Mouse (Mus musculus) testis, adult 2 months (tissue): ENCODE measurements around the gene Ankrd35. TPM values are rescaled to one million over a fixed set of nuclear protein-coding genes. Genes with fewer than 3 reads are reported as not detected.

Experiments used
- H3K27ac ChIP-seq: fragments of 200-500 bp; 2 replicates; pipeline ENCODE4 v1.5.1; 2012; ENCODE audit warnings: low read depth, low read length; ENCODE audit not compliant: control insufficient read depth, insufficient read depth
- H3K27me3 ChIP-seq: fragments of 200-500 bp; 2 replicates; pipeline ENCODE4 v1.6.1; 2012; ENCODE audit warnings: mild to moderate bottlenecking, low read length, moderate library complexity; ENCODE audit not compliant: control insufficient read depth, insufficient read depth
- H3K36me3 ChIP-seq: fragments of 200-500 bp; 2 replicates; pipeline ENCODE4 v1.6.1; 2012; ENCODE audit warnings: mild to moderate bottlenecking, low read length; ENCODE audit not compliant: control insufficient read depth, insufficient read depth
- H3K4me1 ChIP-seq: fragments of 200-500 bp; 2 replicates; pipeline ENCODE4 v1.6.1; 2012; ENCODE audit warnings: low read length; ENCODE audit not compliant: control insufficient read depth, insufficient read depth
- H3K4me3 ChIP-seq: fragments of 200-500 bp; 2 replicates; pipeline ENCODE4 v1.5.1; 2012; ENCODE audit warnings: low read depth, mild to moderate bottlenecking, low read length, moderate library complexity, mixed read lengths; ENCODE audit not compliant: control insufficient read depth
- CTCF ChIP-seq: fragments of 200-500 bp; IDR thresholded peaks from 2 replicates; pipeline ENCODE4 v1.5.1; 2012; ENCODE audit warnings: low read depth, mild to moderate bottlenecking, inconsistent platforms, low read length, moderate library complexity; ENCODE audit not compliant: control insufficient read depth, insufficient read depth, insufficient replicate concordance
- POLR2A ChIP-seq: fragments of 200-500 bp; IDR thresholded peaks from 2 replicates; pipeline ENCODE4 v1.6.1; 2012; ENCODE audit warnings: low read depth, mild to moderate bottlenecking, inconsistent platforms, low read length, moderate library complexity; ENCODE audit not compliant: control insufficient read depth
- polyA plus RNA-seq: library from polyadenylated mRNA; depleted of rRNA; stranded (reverse); fragments of >200 nt; gene quantifications from 2 replicates; pipeline ENCODE4 v1.2.3, GENCODE M21; 2012

Ankrd35 gene
- polyA plus RNA-seq, 1 experiment: 0.52 TPM

DNA sequence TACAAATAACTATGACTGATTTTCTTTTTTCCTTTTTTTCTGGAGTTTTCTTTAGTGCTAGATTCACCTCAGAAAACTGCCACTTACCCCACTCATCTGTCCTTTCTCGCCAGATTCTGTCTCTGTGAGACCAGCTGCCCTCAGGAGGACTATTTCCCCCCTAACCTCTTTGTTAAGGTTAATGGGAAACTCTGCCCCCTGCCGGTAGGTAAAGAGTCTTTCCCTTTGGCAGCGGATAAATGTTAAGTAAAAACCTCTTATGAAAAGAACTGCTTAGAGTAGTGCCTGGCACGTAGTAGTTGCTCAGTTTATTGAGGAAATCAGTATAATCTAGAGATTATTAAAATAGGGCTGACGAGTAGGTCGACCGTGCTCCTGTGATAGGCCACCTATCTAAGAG, 30.4 kb downstream of the Ankrd35 start:
- H3K36me3 ChIP-seq: no peaks in the 10 kb centered on the region
- no peaks in the 10 kb centered on the region for H3K27me3 ChIP-seq
- TF ChIP-seq CTCF: no peak
- no peak for TF ChIP-seq POLR2A
- peak overlapping the region; percentile 73; the same call in 1 of the 2 replicates for H3K4me3 ChIP-seq
- peaks cover 13% of the 10 kb centered on the region for H3K4me1 ChIP-seq
- H3K27ac ChIP-seq: no peak overlapping the region

DNA sequence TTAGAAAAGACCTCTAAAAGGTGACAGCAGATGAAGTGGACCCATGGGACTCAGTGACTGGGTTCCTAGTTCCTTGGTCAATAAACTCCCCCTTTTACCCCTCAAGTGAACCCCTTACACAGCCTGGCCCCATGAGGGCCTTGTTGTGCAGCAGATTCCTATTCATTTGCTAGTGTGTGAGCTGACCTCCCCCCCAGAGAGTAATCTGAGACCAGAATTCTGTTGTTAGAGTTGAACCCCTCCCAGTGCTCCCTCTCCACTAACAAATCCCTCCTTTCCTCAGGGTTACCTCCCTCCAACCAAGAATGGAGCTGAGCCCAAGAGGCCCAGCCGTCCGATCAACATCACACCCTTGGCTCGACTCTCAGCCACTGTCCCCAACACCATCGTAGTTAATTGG, 31.1 kb downstream of the Ankrd35 start:
- Histone ChIP-seq H3K36me3 (no peaks in the 10 kb centered on the region), H3K27ac (no peak overlapping the region), H3K27me3 (no peaks in the 10 kb centered on the region), H3K4me1 (peaks cover 13% of the 10 kb centered on the region), H3K4me3 (no peak overlapping the region)
- TF ChIP-seq POLR2A (no peak), CTCF (no peak)

DNA sequence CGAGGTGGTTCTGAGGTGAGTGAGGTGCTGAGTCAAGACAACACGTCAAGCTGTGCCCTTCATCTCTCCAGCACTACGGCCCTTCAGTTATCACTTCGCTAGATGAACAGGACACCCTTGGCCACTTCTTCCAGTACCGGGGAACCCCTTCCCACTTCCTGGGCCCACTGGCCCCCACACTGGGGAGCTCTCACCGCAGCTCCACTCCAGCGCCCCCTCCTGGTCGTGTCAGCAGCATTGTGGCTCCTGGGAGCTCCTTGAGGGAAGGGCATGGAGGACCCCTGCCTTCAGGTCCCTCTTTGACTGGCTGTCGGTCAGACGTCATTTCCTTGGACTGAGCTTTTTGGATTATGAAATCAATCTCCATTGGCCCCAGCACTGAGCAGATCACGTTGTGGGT, 34.8 kb downstream of the Ankrd35 start:
- peaks cover 10% of the 10 kb centered on the region for H3K4me1 ChIP-seq
- H3K4me3 ChIP-seq: no peak overlapping the region
- no peak for TF ChIP-seq POLR2A
- TF ChIP-seq CTCF: peak; percentile 37; the same call in 1 of the 2 replicates
- no peak overlapping the region for H3K27ac ChIP-seq
- no peaks in the 10 kb centered on the region for H3K27me3 ChIP-seq
- H3K36me3 ChIP-seq: no peaks in the 10 kb centered on the region

DNA sequence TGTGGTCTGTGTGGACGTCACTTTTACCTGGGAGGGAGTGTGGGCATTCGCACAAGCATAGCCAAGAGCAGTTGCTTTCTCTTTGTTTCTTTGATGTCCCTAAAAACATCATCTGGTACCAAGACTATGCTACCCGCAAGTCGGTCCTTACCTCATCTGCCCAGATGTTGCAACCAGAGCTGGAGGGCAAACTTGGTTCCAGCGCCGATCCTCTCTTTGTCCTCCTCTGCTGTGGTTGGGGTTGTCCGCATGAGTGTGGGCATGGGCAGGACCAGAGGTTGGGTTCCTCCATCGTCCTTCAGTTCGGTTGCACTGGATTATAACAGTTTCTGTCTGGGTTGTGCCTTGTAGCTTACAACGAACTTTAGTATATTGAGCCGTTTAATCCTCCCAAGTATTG, 36.3 kb downstream of the Ankrd35 start:
- Histone ChIP-seq H3K27ac (no peak overlapping the region), H3K4me3 (no peak overlapping the region), H3K36me3 (no peaks in the 10 kb centered on the region), H3K27me3 (no peaks in the 10 kb centered on the region), H3K4me1 (peaks cover 10% of the 10 kb centered on the region)
- no peak for TF ChIP-seq CTCF
- no peak for TF ChIP-seq POLR2A

DNA sequence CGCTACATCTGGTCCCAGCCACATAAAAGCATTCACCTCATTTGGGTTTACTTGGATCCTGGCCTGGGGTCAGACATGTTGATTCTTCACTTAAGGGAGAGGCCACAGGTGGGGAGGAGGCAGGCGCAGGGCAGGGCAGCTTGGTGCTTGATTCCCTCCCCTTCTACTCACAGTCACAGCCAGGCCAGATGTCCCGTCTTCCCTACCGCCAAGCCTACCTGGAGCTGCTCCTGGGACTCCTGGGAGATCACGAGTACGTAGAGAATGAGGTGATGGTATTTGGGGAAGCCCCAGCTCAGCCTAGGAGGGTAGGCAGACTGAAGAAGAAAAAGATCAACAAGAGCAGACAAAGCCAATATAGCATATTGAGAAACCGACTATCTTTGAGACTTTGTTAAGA, 37.1 kb downstream of the Ankrd35 start:
- Histone ChIP-seq H3K4me1 (peaks cover 10% of the 10 kb centered on the region), H3K27ac (no peak overlapping the region), H3K27me3 (no peaks in the 10 kb centered on the region), H3K4me3 (no peak overlapping the region), H3K36me3 (no peaks in the 10 kb centered on the region)
- TF ChIP-seq POLR2A (no peak), CTCF (no peak)

DNA sequence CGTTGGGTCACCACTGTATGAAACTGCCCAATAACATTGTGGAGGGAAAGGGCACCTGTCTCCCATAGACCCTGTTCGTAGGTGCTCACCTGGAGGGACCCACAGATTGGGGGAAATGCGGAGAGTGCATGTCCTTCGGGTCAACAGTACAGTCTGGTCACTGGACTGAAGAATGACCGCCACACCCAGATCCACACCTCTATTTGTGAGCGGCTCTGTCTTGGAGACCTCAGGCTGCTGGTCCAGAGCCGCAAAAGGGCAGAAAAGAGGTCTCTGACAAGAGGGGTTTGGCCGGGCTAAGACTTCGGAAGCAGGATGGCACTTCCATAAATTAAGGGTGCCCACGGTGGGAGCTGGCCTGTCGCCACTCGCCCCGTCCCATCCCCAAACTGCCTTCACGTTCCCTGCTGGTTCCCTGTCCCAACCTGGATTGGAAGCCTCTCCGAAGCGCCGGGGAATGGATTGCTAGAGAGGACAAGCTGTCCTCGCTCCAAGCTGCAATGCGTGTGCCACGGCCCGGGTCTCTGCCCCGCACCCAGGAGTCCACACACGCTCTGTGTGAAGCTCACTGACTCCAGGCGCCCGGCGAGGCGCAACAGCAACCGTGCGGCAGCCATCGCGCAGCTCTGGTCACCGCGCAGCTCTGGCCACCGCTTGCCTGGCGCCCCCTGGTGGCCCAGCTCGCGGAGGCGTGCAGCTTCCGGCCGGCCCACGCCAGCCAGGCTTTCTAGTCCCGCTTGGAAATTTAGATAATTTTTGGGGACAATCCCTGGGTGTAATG, 38.2 kb downstream of the Ankrd35 start, which contains the start of gene Nudt17:
Gene Nudt17, minus strand, starts transcription at position 660 of the 781 bp plus-strand sequence.
- peak; percentile 93 for TF ChIP-seq CTCF
- 0 out of 2 replicates have a peak, but pooled peaks have one; percentile 8 for TF ChIP-seq POLR2A
- Histone ChIP-seq H3K4me1 (peaks cover 10% of the 10 kb centered on the region), H3K27ac (no peak within 1 kb of the TSS), H3K36me3 (no peaks in the 10 kb centered on the region), H3K4me3 (peak within 1 kb of the TSS; percentile 73), H3K27me3 (no peaks in the 10 kb centered on the region)

DNA sequence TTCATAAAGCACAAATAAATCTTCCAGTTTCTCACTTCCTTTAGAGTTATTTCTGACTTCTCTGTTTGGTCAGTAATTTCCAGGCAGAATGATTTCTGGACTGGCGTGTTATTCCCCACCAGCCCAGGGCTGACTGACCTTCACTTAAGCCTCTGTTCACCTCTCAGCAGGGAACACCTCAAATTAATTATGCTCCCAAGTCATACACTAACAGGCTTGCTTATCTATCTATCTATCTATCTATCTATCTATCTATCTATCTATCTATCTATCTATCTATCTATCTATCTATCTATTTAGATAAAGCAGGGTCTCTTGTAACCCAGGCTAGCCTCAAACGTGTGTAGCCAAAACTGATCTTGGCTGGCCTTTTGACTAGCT, 38.7 kb downstream of the Ankrd35 start:
- Histone ChIP-seq H3K4me1 (peaks cover 10% of the 10 kb centered on the region), H3K27me3 (no peaks in the 10 kb centered on the region), H3K27ac (no peak overlapping the region), H3K4me3 (no peak overlapping the region), H3K36me3 (no peaks in the 10 kb centered on the region)
- TF ChIP-seq POLR2A: no peak
- no peak for TF ChIP-seq CTCF
